Mouse (Mus musculus): ENCODE measurements around the gene Ablim1.

Ablim1 gene

GRCm38 (mm10) chr19:56983757-56984156 lies 331.0 kb downstream of the Ablim1 start:
- DNase-seq (ENCODE audit: low spot score) = no peak

All from yolk sac, embryonic 10.5 days (tissue).